Mouse (Mus musculus) layer of hippocampus, adult 9-10 months (tissue): ENCODE measurements at regions not wholly inside any gene's neighbourhood (a gene's known extent, or its start where the extent isn't known, plus 50 kb on each side); places are given as distances from the start of the nearest gene placed in this dataset.
A peak's percentile ranks its signal among the peaks of the same experiment; 100 is the strongest.
"Not testable (repeated sequence)": the region's sequence is repeated elsewhere in the genome, so short reads cannot be mapped to it uniquely, and the experiment has no call there.

ENCODE experiments used
- DNase-seq: peaks from one replicate; pipeline ENCODE4 v3.0.0; 2022; ENCODE audit warnings: low spot score

DNA sequence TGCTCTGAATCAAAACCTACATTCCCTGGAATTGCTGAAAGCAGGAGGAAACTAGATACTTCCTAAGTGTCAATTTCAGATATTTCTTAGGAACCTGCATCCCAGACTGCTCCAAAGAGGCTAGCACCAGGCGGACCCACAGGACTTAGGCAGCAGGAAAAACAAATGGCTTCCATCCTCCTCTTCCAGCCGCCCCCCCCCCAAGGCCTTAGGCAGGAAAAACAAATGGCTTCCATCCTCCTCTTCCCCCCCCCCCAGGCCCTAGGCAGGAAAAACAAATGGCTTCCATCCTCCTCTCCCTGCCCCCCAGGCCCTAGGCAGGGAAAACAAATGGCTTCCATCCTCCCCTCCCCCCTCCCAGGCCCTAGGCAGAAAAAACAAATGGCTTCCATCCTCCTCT lies 64.5 kb upstream of the Nap1l2 start:
- DNase-seq = no peak

- not testable (repeated sequence) for DNase-seq
These were observed 65.0 kb upstream of the Nap1l2 start for GRCm38 (mm10) chrX:103251478-103251877.

GRCm38 (mm10) chrX:103252056-103252850 lies 65.8 kb upstream of the Nap1l2 start:
- not testable (repeated sequence) for DNase-seq

DNA sequence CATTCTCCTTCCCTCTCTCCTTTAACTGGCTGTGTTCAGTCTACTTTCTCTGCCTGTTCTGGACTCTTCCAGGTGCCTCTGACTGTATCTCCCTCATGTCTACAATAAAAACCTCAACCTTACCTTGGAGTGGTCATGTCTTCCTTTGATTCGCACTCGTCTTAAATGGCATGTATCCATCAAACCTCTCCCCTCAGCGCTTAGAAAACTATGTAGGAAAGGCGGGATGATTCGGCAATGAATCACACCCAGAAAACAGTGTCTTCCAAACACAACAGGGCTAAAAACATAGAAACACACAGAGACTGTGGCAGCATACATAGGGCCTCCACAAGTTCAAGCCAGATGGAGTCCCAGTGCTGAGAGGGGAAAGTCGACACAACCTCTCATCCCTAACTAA lies 66.4 kb upstream of the Nap1l2 start:
- no peak for DNase-seq

GRCm38 (mm10) chrX:103254867-103255266 lies 66.3 kb upstream of the Cdx4 start:
- no peak for DNase-seq

GRCm38 (mm10) chrX:103259882-103260281 lies 61.3 kb upstream of the Cdx4 start:
- peak; percentile 64 for DNase-seq
